Mouse (Mus musculus): Measurements from ENCODE around the gene Cop1. TPM values are rescaled to one million over a fixed set of nuclear protein-coding genes. Genes with fewer than 3 reads are reported as not detected.

Gene Cop1
- total RNA-seq, 2 experiments from 2014 or later, result 130 to 141 TPM

DNA sequence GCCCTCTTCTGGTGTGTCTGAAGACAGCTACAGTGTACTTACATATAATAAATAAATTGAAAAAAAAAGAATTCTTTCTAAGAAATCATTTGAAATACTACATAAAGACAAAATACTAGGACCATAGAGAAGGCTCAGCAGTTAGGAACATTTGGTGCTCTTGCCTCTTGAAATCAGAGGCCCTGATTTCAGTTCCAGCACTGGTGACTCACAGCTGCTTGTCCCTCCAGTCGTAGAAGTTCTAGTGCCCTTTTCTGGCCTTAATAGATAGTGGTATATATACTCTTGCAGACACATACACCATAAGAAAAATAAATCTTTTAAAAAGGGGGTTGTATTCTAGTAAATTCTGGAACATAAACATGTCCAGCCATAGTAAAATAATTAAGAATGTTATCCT is 48.0 kb downstream of the Cop1 start:
- intact Hi-C loops (cut with DNase I), result no loop called here
- DNase-seq (ENCODE audit: low spot score in 2 of 2), result no peak

DNA sequence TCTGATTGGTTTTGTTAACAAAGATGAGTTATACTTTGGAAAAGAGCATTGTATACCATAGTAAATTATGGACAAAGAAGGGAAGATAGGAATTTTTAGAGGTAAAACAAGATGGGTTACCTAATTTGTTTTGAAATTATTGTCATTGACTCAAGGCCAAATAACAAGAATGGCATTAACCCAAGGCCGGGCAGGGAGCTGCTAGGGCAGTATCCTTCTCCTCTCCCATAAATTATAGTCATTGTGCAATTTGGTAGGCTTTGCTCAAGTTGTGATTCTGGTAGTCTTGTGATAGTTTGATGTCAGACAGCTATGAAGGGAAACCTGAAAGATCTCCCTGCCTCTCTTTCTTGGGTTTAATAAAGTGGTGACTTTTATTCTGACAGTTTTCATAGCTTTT is 49.7 kb downstream of the Cop1 start:
- DNase-seq (ENCODE audit: low spot score in 2 of 2), result no peak
- intact Hi-C loops (cut with DNase I), result no loop called here

DNA sequence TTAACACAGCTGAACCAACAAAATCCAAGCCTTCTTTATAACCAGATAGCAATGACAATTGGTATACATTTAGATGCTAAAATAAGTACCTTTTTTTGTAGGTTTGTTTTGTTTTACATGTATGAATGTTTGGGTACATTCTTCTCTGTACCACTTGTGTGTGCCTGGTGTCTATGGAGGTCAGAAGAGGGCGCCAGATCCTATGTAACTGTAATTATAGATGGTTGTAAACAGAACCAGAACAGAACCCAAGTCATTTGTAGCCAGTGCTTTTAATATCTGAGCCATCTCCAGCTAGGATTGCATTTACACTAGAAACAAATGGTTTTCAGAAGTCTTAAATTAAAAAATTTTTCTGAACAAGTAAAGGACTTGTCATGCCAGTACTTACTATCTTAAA is 54.7 kb downstream of the Cop1 start:
- no peak for DNase-seq (ENCODE audit: low spot score in 2 of 2)
- intact Hi-C loops (cut with DNase I), result no loop called here

DNA sequence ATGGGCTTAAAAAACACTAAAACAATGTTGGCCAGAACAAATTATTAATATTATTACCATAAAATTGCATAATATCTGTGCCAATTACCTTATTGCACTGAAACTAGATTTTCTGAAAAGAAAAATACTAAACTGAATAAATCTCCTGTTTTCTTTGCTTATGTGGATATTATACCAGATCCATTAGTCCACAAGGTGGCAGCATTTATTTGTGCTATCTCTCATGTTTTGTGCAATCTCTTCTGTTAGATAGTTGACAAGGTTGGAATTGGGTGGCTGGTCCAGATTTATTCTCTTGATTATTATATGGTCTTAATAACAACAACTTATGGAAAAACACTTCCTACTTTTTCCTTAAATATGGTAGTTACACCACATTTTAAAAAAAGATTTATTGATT is 58.1 kb downstream of the Cop1 start:
- intact Hi-C loops (cut with DNase I), result loop anchor here (5.0 kb wide), 2 partner anchors 792 to 892 kb away; no protein-coding TSS in a partner anchor

DNA sequence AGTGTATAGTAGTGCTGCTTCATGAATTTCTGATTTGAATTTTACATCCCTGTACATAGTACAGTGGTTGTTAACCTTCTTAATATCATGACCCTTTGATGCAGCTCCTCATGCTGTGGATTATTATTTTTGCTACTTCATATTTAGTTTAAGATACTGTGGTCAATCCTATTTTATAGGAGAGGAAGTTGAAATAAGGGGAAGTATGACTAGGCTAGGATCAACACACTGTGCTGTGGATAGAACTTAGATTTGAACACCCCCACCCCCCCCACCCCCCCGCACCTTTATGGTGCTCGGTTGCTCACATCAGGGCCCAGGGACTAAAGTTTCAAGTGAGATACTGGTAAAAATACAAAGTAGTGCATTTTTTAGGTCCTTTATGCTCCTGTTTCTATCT is 58.7 kb downstream of the Cop1 start:
- intact Hi-C loops (cut with DNase I), result loop anchor here (5.0 kb wide), 2 partner anchors 791 to 891 kb away; no protein-coding TSS in a partner anchor
- no peak for DNase-seq (ENCODE audit: low spot score in 2 of 2)

More for the DNA sequence above, 58.1 kb downstream of the Cop1 start:
- peak; percentile 41 to 49 for DNase-seq (ENCODE audit: low spot score in 2 of 2)

DNA sequence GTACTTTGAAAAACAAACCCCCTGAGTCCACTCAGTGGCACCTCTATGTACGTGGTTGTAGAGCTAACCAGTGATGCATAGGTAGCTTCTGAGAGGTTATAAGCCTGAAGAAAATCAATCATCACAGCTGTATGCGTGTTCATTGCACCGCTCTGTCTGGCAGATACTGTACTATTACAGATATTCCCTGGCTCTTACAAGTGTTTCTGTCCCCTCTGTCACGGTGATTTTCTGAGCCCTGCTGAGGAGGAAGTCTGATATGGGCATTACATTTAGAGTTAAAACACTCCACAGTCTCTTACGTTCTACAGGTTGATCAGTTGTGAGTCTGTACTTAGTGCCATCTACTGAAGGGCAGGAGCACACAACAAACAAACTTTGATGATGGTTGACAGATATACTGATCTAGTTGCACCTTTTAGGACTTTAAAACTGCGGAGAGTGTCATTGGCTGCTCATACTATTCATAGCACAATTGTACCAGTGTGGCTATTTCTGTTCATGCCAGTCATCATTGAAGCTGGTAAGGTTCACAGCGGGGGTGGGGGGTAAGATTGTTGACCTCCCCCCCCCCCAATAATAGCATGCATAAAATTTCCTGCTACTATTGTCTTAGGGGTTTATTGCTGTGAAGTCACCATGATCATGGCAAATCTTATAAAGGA is 69.4 kb downstream of the Cop1 start:
- intact Hi-C loops (cut with DNase I), result no loop called here
- DNase-seq (ENCODE audit: low spot score in 2 of 2), result no peak

DNA sequence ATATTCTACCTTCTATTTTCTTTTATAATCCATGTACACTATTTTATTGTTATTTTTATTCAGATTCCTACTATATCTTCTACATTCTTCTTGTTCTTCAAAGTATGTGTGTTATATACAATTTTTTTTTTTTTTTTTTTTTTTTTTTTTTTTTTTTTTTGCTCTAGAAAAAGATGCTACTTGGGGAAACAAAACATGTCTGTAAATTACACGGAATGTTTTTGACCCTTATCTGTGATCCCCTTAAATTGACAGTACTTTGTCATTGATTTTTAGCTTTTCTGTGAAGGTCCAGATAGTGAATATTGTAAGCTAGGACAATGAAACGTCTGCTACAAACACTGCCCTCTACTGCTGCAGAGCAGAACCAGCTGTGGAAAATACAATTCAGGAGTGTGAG is 81.5 kb downstream of the Cop1 start:
- no peak for DNase-seq (ENCODE audit: low spot score in 2 of 2)
- intact Hi-C loops (cut with DNase I), result no loop called here

DNA sequence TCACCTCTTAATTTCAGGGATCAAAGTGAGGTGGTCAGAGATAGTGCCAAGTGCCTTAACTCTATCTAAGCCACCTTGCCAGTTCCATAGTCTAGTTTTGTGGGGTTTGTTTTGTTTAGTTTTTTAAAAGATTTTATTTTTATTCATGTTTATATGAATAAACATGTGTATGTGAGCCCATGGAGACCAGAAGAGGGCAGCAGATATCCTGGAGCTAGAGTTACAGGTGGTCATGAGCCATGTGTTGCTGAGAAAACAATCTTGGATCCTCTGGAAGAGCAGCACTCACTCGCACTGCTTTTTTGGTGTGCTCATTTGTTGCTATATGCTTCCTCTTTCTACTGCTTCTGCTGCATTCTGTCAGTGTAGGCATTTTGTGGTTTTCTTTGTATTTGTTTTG is 90.5 kb downstream of the Cop1 start:
- peak in 1 of 2 experiments; percentile 10 for DNase-seq (ENCODE audit: low spot score in 2 of 2)
- intact Hi-C loops (cut with DNase I), result no loop called here

DNA sequence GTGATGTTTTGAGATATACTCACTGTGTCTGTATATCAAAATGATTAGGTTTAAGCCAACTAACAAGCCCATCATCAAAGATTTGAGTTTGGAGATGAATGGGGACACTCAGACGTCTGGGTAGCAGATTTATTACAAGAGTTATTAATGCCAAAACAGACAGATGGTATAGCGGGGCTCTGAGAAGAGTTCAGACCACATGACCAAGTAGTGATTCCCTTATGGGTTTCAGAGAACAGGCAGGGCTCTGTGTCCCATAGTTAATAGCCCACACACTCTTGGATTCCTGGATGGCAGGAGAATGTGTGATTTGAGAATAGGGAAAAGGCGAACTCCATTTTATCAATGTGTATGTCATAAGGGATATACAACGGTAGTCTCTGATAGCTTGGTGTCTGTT is 98.9 kb downstream of the Cop1 start:
- no peak for DNase-seq (ENCODE audit: low spot score in 2 of 2)
- intact Hi-C loops (cut with DNase I), result no loop called here

DNA sequence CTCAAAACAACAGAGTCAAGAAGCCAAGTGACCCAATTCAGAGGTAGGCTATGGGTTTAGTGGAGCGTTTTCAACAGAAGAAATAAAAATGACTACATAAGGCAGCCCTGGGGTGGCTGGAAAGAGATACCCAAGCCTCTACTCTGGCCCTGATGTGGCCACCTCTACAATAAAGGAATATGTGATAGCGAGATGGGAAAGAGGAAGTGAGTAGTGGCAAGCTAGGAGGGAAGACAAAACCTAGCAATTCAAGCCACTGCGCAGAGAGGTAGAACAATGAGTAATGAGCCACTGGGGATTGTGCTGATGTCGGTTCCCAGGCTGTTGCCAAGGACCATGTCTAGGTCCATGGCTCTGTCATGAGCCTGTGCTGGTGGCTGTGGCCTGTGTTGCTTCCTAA is 102.0 kb downstream of the Cop1 start:
- intact Hi-C loops (cut with DNase I), result no loop called here
- DNase-seq (ENCODE audit: low spot score in 2 of 2), result no peak

DNA sequence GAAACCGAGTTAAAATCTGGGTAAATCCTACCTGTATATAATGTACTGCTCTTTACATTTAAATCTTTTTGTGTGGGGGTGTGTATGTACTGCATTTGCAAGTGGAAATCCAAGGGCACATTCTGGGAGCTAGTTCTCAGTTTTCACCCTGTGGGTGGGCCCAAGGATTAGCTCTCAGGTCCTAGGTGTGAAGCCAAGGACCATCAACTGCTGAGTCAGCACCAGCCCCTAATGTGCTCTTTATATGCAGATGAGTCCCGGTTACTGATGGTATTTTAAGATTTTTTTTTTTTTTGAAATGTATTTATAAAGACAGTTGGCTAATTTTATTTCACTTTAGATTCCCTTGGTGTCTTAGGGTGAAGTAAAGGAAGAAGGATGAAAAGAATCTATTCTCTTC is 110.2 kb downstream of the Cop1 start:
- intact Hi-C loops (cut with DNase I), result no loop called here
- no peak for DNase-seq (ENCODE audit: low spot score in 2 of 2)

DNA sequence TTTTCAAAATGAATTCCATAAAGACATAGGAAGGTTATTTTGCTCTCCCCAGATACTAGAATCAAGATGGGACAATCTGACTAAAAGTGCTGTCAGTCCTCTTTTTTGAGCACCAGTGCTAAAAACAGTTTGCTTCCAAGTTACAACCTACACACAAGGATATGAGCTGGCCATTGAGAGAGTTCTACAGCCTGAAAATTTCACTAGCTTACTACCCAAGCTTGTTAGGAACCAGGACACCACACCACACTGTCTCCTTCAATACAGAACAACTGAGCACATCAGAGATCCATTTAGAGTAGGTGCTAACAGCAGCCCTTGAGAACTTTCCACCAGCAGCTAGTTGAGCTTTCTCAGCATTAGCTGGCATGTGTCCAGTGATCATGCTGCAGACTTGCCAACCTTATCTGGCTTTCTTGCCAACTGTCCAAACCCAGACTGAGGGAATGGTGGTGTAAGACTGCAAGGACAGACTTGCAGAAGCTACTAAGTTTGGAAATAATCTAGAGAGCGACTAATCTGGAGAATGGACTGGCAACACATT is 123.0 kb downstream of the Cop1 start:
- peak in 1 of 2 experiments; percentile 16 for DNase-seq (ENCODE audit: low spot score in 2 of 2)
- intact Hi-C loops (cut with DNase I), result no loop called here

DNA sequence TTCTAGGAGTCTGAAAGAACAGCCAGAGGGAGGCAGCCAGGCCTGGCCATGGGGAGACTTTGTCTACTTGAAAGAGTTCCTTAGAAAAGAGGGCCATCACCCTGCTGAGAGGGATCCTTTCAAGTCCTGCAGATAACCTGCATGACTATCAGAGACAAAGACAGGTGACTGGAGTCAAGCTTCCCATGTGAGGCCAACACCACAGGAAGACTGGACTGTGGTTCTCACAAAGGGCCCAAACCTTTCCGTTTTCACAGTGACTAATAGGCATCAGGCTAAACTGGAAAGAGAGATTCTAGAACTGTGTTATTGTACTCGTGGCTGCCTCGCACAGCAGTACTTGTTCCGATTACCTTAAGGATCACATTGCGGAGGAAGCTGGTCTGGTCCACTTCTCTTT is 126.6 kb downstream of the Cop1 start:
- no peak for DNase-seq (ENCODE audit: low spot score in 2 of 2)
- intact Hi-C loops (cut with DNase I), result no loop called here

DNA sequence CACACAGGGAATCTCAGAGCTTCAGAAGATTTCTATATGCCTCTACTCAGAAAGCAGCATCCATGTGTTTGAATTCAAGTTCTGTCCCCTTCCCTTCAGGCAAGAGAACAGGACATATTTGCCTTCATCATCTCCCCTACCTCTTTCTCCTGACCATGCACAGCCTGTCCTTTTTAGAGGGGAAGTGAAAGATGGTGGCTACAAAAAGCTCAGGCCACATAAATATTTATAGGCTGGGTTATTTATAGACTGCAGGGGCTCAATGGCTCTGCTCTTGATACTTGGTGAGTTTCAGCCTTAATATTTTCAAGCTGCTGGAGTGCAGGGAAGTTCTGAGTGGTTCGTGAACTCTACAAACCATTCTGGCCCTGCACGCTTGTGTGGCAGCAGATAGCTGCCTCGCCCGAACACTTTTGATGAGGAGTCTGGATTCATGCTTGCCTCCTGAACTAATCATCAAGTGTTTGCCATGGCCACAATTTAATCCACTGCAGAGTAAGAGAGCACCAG is 139.8 kb downstream of the Cop1 start:
- intact Hi-C loops (cut with DNase I), result no loop called here
- DNase-seq (ENCODE audit: low spot score in 2 of 2), result no peak

DNA sequence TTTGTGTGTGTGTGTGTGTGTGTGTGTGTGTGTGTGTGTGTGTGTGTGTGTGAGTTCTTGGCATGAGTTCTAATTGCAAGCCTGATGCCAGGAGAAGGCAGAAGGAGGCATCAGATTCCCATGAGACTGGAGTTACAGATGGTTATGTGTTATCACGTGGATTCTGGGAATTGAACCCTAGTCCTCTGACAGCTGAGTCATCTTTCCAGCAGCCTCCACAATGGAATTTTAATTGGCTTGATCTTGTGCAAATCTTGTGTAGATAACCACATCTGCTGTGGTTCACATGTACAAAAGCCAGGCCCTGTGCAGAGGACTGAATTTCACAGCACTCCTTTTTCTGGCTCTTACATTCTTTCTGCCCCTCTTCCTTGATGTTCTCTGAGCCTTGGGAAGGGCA is 150.1 kb downstream of the Cop1 start:
- intact Hi-C loops (cut with DNase I), result no loop called here
- no peak for DNase-seq (ENCODE audit: low spot score in 2 of 2)

DNA sequence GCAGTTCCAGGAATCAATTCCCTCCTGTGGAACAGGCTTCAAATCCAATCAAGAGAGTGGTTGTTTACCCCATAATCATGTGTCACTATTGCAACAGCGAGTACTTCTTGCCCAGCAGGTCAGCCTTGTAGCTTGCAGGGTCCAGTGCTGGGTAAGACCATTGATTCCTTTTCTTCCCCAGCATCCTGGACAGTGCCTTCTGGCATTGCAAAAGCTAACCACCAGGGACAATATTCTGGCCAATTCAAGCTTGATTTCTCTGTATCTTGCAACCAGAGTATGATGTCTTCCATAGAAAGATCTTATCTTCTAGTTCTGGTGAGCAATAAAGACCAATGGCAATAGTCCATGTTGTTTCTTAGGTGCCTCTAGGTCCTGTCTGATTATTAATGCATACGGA is 150.8 kb downstream of the Cop1 start:
- DNase-seq (ENCODE audit: low spot score in 2 of 2), result no peak
- intact Hi-C loops (cut with DNase I), result no loop called here

DNA sequence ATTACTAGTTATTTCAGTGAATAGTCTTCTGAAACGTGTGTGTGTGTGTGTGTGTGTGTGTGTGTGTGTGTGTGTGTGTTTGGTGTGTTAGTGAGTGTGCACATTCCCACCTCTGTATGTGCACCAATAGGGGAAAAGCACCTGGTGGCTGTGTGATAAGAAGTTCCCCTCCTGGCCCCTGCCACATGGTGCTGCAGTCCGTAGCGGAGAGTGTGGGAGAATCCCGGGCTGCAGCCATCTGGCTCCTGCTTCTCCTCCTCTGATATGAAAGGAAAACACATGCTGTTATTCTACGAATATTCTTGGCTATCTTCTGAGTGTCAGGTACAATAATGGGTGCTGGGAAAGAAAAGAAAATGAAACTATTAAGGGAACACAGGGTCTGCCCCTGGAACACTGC is 154.3 kb downstream of the Cop1 start:
- peak; percentile 30 to 52 for DNase-seq (ENCODE audit: low spot score in 2 of 2)
- intact Hi-C loops (cut with DNase I), result loop anchor here (5.0 kb wide), 1 partner anchor 796 kb away; no protein-coding TSS in a partner anchor

DNA sequence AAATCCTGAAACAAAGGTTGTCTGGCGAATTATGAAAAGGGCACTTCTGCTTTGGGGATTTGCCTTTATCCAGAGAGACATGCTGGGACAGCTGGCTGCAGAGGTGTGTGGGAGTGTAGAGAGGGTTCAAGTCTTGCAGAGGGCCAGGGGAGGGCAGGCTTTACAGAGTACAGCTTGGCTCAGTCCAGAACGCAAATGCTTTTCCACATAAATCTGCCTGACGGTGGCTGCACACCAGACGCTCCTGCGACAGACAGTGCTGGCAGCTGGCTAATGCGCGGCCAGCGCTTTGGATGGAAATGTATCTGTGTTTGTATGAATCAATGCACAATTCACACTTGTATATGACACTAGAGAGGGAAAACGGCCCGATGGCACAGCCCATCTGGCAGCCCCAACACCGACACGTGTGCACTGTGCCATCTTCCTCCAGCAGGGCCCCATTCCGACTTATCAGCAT is 156.5 kb downstream of the Cop1 start:
- DNase-seq (ENCODE audit: low spot score in 2 of 2), result peak; percentile 25 to 26
- intact Hi-C loops (cut with DNase I), result loop anchor here (5.0 kb wide), 1 partner anchor 794 kb away; no protein-coding TSS in a partner anchor

DNA sequence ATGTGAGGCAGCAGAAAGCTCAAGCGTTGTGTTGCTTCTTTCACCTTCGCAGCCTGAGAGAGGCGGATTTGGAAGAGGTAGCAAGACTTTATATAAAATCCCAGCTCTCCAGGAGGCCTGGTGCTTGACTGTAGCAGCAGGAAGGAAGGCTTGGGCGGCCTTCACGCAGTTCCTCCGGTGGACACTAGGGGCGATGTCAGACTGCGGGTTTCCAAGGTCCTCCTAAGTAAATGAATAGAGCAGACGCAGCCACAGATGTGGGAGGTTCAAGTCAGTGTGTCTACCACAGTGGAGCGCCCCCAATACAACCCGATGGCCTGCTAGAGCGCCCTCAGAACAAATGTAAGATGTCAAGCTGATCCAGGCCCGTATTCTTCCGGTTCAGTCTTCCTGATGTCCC is 157.9 kb downstream of the Cop1 start:
- intact Hi-C loops (cut with DNase I), result loop anchor here (10.0 kb wide), 3 partner anchors 275 to 485 kb away; no protein-coding TSS in a partner anchor
- peak; percentile 86 for DNase-seq (ENCODE audit: low spot score in 2 of 2)

DNA sequence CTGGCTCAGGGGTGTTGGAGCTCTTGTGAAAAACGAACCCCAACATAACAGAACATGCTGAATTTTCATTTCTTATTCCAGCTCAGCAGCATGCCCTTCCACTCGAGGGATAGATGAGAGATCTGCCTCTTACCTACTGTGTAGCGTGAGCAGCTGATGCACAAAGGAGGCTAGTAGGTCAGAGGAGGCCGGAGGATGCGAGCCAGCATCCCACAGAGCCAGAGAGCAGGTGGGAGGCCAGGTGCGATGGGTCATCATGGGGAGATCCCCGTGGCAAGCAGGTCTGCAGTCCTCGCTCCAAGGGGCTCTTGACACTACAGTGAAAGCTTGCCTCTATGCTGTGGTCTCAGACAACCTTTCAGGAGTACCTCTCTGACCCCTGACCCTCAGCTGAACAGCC is 160.5 kb downstream of the Cop1 start:
- intact Hi-C loops (cut with DNase I), result loop anchor here (10.0 kb wide), 3 partner anchors 272 to 482 kb away; no protein-coding TSS in a partner anchor
- DNase-seq (ENCODE audit: low spot score in 2 of 2), result no peak

Measured in left cerebral cortex, postnatal 14 days (tissue).